Mouse (Mus musculus): ENCODE data around the gene Gm20538. TPM values are rescaled to one million over a fixed set of nuclear protein-coding genes. Genes with fewer than 3 reads are reported as not detected.

Gm20538 gene
- total RNA-seq, 1 experiment from 2014 or later, result not detected

- no peak for ATAC-seq (replicated peaks; ENCODE audit: low read depth, poor library complexity, severe bottlenecking)
These were observed 15.2 kb downstream of the Gm20538 start for GRCm38 (mm10) chr19:44537416-44537815.

- no peak for ATAC-seq (replicated peaks; ENCODE audit: low read depth, poor library complexity, severe bottlenecking)
These were observed 17.3 kb downstream of the Gm20538 start for GRCm38 (mm10) chr19:44535376-44535775.

GRCm38 (mm10) chr19:44530018-44530417 lies 22.6 kb downstream of the Gm20538 start:
- ATAC-seq (replicated peaks; ENCODE audit: low read depth, poor library complexity, severe bottlenecking), result no peak

GRCm38 (mm10) chr19:44525551-44526205 lies 27.0 kb downstream of the Gm20538 start:
- ATAC-seq (replicated peaks; ENCODE audit: low read depth, poor library complexity, severe bottlenecking), result peak; percentile 86

- no peak for ATAC-seq (replicated peaks; ENCODE audit: low read depth, poor library complexity, severe bottlenecking)
These were observed 33.5 kb downstream of the Gm20538 start for GRCm38 (mm10) chr19:44519152-44519551.

- no peak for ATAC-seq (replicated peaks; ENCODE audit: low read depth, poor library complexity, severe bottlenecking)
These were observed 34.4 kb downstream of the Gm20538 start for GRCm38 (mm10) chr19:44517996-44518768.

- no peak for ATAC-seq (replicated peaks; ENCODE audit: low read depth, poor library complexity, severe bottlenecking)
These were observed 36.9 kb downstream of the Gm20538 start for GRCm38 (mm10) chr19:44515769-44516168.

GRCm38 (mm10) chr19:44514521-44515451 lies 37.8 kb downstream of the Gm20538 start:
- no peak for ATAC-seq (replicated peaks; ENCODE audit: low read depth, poor library complexity, severe bottlenecking)

- ATAC-seq (replicated peaks; ENCODE audit: low read depth, poor library complexity, severe bottlenecking), result no peak
These were observed 38.6 kb downstream of the Gm20538 start for GRCm38 (mm10) chr19:44513921-44514482.

GRCm38 (mm10) chr19:44513054-44513833 lies 39.4 kb downstream of the Gm20538 start:
- ATAC-seq (replicated peaks; ENCODE audit: low read depth, poor library complexity, severe bottlenecking), result no peak

GRCm38 (mm10) chr19:44512601-44513000 lies 40.0 kb downstream of the Gm20538 start:
- ATAC-seq (replicated peaks; ENCODE audit: low read depth, poor library complexity, severe bottlenecking), result no peak

- no peak for ATAC-seq (replicated peaks; ENCODE audit: low read depth, poor library complexity, severe bottlenecking)
These were observed 41.0 kb downstream of the Gm20538 start for GRCm38 (mm10) chr19:44511451-44512231.

- peak; percentile 24; the same call in 1 of the 2 replicates for ATAC-seq (replicated peaks; ENCODE audit: low read depth, poor library complexity, severe bottlenecking)
These were observed 42.0 kb downstream of the Gm20538 start for GRCm38 (mm10) chr19:44510534-44511175.

GRCm38 (mm10) chr19:44502741-44503140 lies 49.9 kb downstream of the Gm20538 start:
- ATAC-seq (replicated peaks; ENCODE audit: low read depth, poor library complexity, severe bottlenecking), result no peak

- no peak for ATAC-seq (replicated peaks; ENCODE audit: low read depth, poor library complexity, severe bottlenecking)
These were observed 50.7 kb downstream of the Gm20538 start for GRCm38 (mm10) chr19:44501925-44502324.

GRCm38 (mm10) chr19:44500240-44500639 lies 52.4 kb downstream of the Gm20538 start:
- no peak for ATAC-seq (replicated peaks; ENCODE audit: low read depth, poor library complexity, severe bottlenecking)

- no peak for ATAC-seq (replicated peaks; ENCODE audit: low read depth, poor library complexity, severe bottlenecking)
These were observed 53.7 kb downstream of the Gm20538 start for GRCm38 (mm10) chr19:44498936-44499335.

GRCm38 (mm10) chr19:44496941-44497340 lies 55.7 kb downstream of the Gm20538 start:
- no peak for ATAC-seq (replicated peaks; ENCODE audit: low read depth, poor library complexity, severe bottlenecking)
